Mouse (Mus musculus): ENCODE data around the gene Arhgef25. TPM values are rescaled to one million over a fixed set of nuclear protein-coding genes. Genes with fewer than 3 reads are reported as not detected.
A peak's percentile ranks its signal among the peaks of the same experiment; 100 is the strongest.

Arhgef25 gene
- total and polyA plus RNA-seq, 2 experiments from 2014 or later, result 16.9 to 45.4 TPM

DNA sequence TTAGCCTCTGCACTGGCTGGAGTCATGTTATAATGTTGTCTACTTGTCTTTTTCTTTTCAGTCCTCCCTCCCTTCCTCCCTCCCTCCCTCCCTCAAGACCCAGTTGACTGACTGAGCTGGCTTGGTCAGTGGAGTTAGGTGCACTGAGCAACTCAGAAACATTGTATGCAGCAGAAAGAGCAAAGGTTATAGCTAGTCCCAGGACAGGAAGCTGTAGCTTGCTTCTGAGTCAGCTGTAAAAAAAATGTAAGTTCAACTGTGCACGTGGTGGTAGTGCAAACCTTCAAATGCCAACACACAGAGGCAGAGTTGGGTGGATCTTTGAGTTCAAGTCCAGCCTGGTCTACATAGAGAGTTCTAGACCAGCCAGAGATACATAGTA is 24.5 kb upstream of the Arhgef25 start:
- ATAC-seq, result no peak
- 71% methylated on average over 1 of the region's 1 CpGs for WGBS
- H3K9me3 ChIP-seq (ENCODE audit: low read length), result no peaks in the 10 kb centered on the region
- H3K36me3 ChIP-seq (ENCODE audit: insufficient read depth), result no peaks in the 10 kb centered on the region
- no peak for TF ChIP-seq CTCF (IDR thresholded peaks at IDR 0.05; ENCODE audit: low read depth)
- no peak overlapping the region for H3K27ac ChIP-seq (ENCODE audit: low read depth, low read length)
- H3K4me3 ChIP-seq (ENCODE audit: low read depth, low read length), result no peak overlapping the region
- H3K27me3 ChIP-seq (ENCODE audit: insufficient read depth, low read length), result no peaks in the 10 kb centered on the region
- H3K4me1 ChIP-seq (ENCODE audit: insufficient read depth), result peaks cover 12% of the 10 kb centered on the region
- DNase-seq, result no peak
- no peak overlapping the region for H3K9ac ChIP-seq
- no peak overlapping the region for H3K4me2 ChIP-seq (ENCODE audit: low read depth)

GRCm38 (mm10) chr10:127213704-127214421 is 24.0 kb upstream of the Arhgef25 start:
- Histone ChIP-seq H3K9me3 (ENCODE audit: low read length) (no peaks in the 10 kb centered on the region), H3K4me1 (ENCODE audit: insufficient read depth) (peaks cover 12% of the 10 kb centered on the region), H3K27me3 (ENCODE audit: insufficient read depth, low read length) (no peaks in the 10 kb centered on the region), H3K36me3 (ENCODE audit: insufficient read depth) (no peaks in the 10 kb centered on the region), H3K9ac (no peak overlapping the region), H3K4me3 (ENCODE audit: low read depth, low read length) (no peak overlapping the region), H3K27ac (ENCODE audit: low read depth, low read length) (no peak overlapping the region), H3K4me2 (ENCODE audit: low read depth) (no peak overlapping the region)
- no peak for ATAC-seq
- no peak for DNase-seq
- no peak for TF ChIP-seq CTCF (IDR thresholded peaks at IDR 0.05; ENCODE audit: low read depth)
- WGBS, result 82% methylated on average over 13 of the region's 13 CpGs

GRCm38 (mm10) chr10:127213272-127213671 is 23.4 kb upstream of the Arhgef25 start:
- no peak overlapping the region for H3K27ac ChIP-seq (ENCODE audit: low read depth, low read length)
- peaks cover 12% of the 10 kb centered on the region for H3K4me1 ChIP-seq (ENCODE audit: insufficient read depth)
- TF ChIP-seq CTCF (IDR thresholded peaks at IDR 0.05; ENCODE audit: low read depth), result no peak
- 89% methylated on average over 8 of the region's 8 CpGs for WGBS
- ATAC-seq (no peak), DNase-seq (no peak)
- no peaks in the 10 kb centered on the region for H3K36me3 ChIP-seq (ENCODE audit: insufficient read depth)
- H3K4me2 ChIP-seq (ENCODE audit: low read depth), result no peak overlapping the region
- H3K4me3 ChIP-seq (ENCODE audit: low read depth, low read length), result no peak overlapping the region
- no peak overlapping the region for H3K9ac ChIP-seq
- H3K27me3 ChIP-seq (ENCODE audit: insufficient read depth, low read length), result no peaks in the 10 kb centered on the region
- no peaks in the 10 kb centered on the region for H3K9me3 ChIP-seq (ENCODE audit: low read length)

DNA sequence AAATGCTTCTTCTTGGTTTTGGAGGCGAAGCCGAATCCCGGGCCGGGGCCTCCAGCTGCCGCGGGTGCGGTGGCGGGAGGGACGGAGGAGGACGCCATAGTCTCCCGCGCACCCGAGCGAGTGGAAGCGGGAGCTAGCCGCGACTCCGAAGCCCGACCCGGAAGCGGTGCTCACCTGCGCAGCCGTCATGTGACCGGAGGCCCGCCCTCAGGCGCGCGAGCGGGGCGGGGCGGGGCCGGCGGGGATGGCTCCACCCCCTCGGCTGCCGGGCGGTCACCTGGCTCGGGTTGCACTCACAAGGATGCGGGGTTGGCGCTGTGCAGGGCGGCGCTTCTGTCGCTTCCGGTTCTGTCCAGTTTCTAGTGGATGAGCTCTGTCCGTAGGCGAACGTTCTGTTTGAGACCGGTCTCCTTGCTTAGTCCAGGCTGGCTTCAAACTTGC is 21.6 kb upstream of the Arhgef25 start, which contains the start of gene Pip4k2c:
TSS of gene Pip4k2c (minus strand) at position 172 of the 441 bp plus-strand sequence.
- ATAC-seq, result peak; percentile 95
- WGBS, result 4% methylated on average over 44 of the region's 47 CpGs
- peak within 1 kb of the TSS; percentile 64 for H3K27ac ChIP-seq (ENCODE audit: low read depth, low read length)

GRCm38 (mm10) chr10:127210961-127211405 is 21.1 kb upstream of the Arhgef25 start:
- H3K27ac ChIP-seq (ENCODE audit: low read depth, low read length), result peak overlapping the region; percentile 64
- H3K4me1 ChIP-seq (ENCODE audit: insufficient read depth), result peaks cover 12% of the 10 kb centered on the region
- no peak for TF ChIP-seq CTCF (IDR thresholded peaks at IDR 0.05; ENCODE audit: low read depth)
- no peak for DNase-seq
- peak overlapping the region; percentile 77 for H3K9ac ChIP-seq
- no peaks in the 10 kb centered on the region for H3K27me3 ChIP-seq (ENCODE audit: insufficient read depth, low read length)
- peak overlapping the region; percentile 77 for H3K4me3 ChIP-seq (ENCODE audit: low read depth, low read length)
- H3K9me3 ChIP-seq (ENCODE audit: low read length), result no peaks in the 10 kb centered on the region
- under 1% methylated on average over 25 of the region's 25 CpGs for WGBS
- H3K36me3 ChIP-seq (ENCODE audit: insufficient read depth), result peaks cover 14% of the 10 kb centered on the region
- H3K4me2 ChIP-seq (ENCODE audit: low read depth), result peak overlapping the region; percentile 93
- ATAC-seq, result peak; percentile 46

More for the DNA sequence above, 21.6 kb upstream of the Arhgef25 start, which contains the start of gene Pip4k2c:
- no peak for TF ChIP-seq CTCF (IDR thresholded peaks at IDR 0.05; ENCODE audit: low read depth)
- peak within 1 kb of the TSS; percentile 93 for H3K4me2 ChIP-seq (ENCODE audit: low read depth)
- no peaks in the 10 kb centered on the region for H3K27me3 ChIP-seq (ENCODE audit: insufficient read depth, low read length)
- no peaks in the 10 kb centered on the region for H3K9me3 ChIP-seq (ENCODE audit: low read length)
- peak; percentile 85 for DNase-seq
- H3K9ac ChIP-seq, result peak within 1 kb of the TSS; percentile 77
- H3K4me3 ChIP-seq (ENCODE audit: low read depth, low read length), result peak within 1 kb of the TSS; percentile 77
- H3K36me3 ChIP-seq (ENCODE audit: insufficient read depth), result peaks cover 10% of the 10 kb centered on the region
- H3K4me1 ChIP-seq (ENCODE audit: insufficient read depth), result peaks cover 12% of the 10 kb centered on the region

DNA sequence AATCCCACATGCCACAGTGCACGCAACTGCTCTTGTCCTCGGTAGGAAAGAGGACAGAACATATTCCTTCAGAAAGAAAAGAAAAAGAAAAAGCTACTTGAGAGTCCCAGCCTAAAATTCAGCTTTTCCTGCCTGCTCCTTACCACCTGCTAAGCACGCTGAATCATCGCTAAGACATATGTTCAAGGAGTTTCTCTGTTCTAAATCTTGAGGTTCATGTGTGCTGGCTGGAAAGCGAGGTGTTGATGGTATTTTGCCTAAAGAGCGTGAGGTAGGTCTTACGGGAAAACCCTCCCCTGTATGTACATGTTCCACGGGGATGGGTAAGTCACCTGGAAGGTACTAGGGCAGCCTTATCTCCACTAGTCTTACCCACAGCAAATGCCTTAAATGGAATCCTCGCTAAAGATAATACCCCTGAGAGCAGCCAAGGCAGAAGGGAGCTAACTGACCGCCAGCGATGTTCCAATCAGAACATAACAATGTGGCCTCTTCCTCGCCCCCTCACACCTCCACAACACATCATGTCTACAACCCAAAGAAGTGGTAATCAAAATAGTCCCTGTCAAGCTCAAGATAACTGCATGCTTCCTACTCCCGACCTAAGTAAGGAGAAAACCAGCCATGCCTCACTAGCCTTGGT is 20.2 kb upstream of the Arhgef25 start:
- 83% methylated on average over 13 of the region's 13 CpGs for WGBS
- H3K36me3 ChIP-seq (ENCODE audit: insufficient read depth), result peaks cover 22% of the 10 kb centered on the region
- H3K27ac ChIP-seq (ENCODE audit: low read depth, low read length), result no peak overlapping the region
- DNase-seq (no peak), ATAC-seq (no peak)
- peaks cover 12% of the 10 kb centered on the region for H3K4me1 ChIP-seq (ENCODE audit: insufficient read depth)
- H3K27me3 ChIP-seq (ENCODE audit: insufficient read depth, low read length), result no peaks in the 10 kb centered on the region
- peak overlapping the region; percentile 77; the same call in 1 of the 2 replicates for H3K4me3 ChIP-seq (ENCODE audit: low read depth, low read length)
- no peaks in the 10 kb centered on the region for H3K9me3 ChIP-seq (ENCODE audit: low read length)
- H3K4me2 ChIP-seq (ENCODE audit: low read depth), result peak overlapping the region; percentile 93
- TF ChIP-seq CTCF (IDR thresholded peaks at IDR 0.05; ENCODE audit: low read depth), result no peak
- H3K9ac ChIP-seq, result no peak overlapping the region; the same call in 1 of the 2 replicates

GRCm38 (mm10) chr10:127208921-127209320 is 19.0 kb upstream of the Arhgef25 start:
- TF ChIP-seq CTCF (IDR thresholded peaks at IDR 0.05; ENCODE audit: low read depth), result no peak
- H3K9ac ChIP-seq, result no peak overlapping the region
- no peak for ATAC-seq
- no peak overlapping the region for H3K4me2 ChIP-seq (ENCODE audit: low read depth)
- WGBS, result 76% methylated on average over 4 of the region's 4 CpGs
- no peak for DNase-seq
- peaks cover 30% of the 10 kb centered on the region for H3K36me3 ChIP-seq (ENCODE audit: insufficient read depth)
- no peak overlapping the region for H3K27ac ChIP-seq (ENCODE audit: low read depth, low read length)
- H3K4me1 ChIP-seq (ENCODE audit: insufficient read depth), result peaks cover 12% of the 10 kb centered on the region
- H3K9me3 ChIP-seq (ENCODE audit: low read length), result no peaks in the 10 kb centered on the region
- no peak overlapping the region for H3K4me3 ChIP-seq (ENCODE audit: low read depth, low read length)
- H3K27me3 ChIP-seq (ENCODE audit: insufficient read depth, low read length), result no peaks in the 10 kb centered on the region
